Mouse (Mus musculus) cerebellum, adult 2 months (tissue): ENCODE measurements around the gene Plac9a. TPM values are rescaled to one million over a fixed set of nuclear protein-coding genes. Genes with fewer than 3 reads are reported as not detected.
"Not testable (repeated sequence)": the region's sequence is repeated elsewhere in the genome, so short reads cannot be mapped to it uniquely, and the experiment has no call there.

Experiments used
- DNase-seq, 2 experiments: peaks; one replicate each; pipeline ENCODE4 v3.0.0; 2021
- H3K27ac ChIP-seq: fragments of 200-500 bp; 2 replicates; pipeline ENCODE4 v1.5.1; 2012; ENCODE audit warnings: low read length, control low read depth, inconsistent platforms; ENCODE audit not compliant: insufficient read depth
- H3K27me3 ChIP-seq: fragments of 200-500 bp; 2 replicates; pipeline ENCODE4 v1.6.1; 2012; ENCODE audit warnings: inconsistent platforms, mild to moderate bottlenecking, low read length, moderate library complexity; ENCODE audit not compliant: control insufficient read depth, insufficient read depth
- H3K4me1 ChIP-seq: fragments of 200-500 bp; 2 replicates; pipeline ENCODE4 v1.6.1; 2011; ENCODE audit warnings: low read length; ENCODE audit not compliant: control insufficient read depth, insufficient read depth
- H3K4me3 ChIP-seq: fragments of 200-500 bp; replicated peaks from 2 replicates; pipeline ENCODE3; 2011; ENCODE audit warnings: mild to moderate bottlenecking, low read depth, low read length, control low read depth; ENCODE audit not compliant: insufficient read depth
- WGBS: fragments of 180-500 bp; shearing (Covaris S2); methylation state at CpG from one replicate; pipeline ENCODE4 v1.1.7; 2018; 5-methylcytosine and 5-hydroxymethylcytosine counted together
- polyA plus RNA-seq: library from polyadenylated mRNA; depleted of rRNA; stranded (reverse); fragments of >200 nt; gene quantifications from 2 replicates; pipeline ENCODE4 v1.2.3, GENCODE M21; 2012; rRNA removed

Gene Plac9a
- 0.27 TPM in 1 of 2 replicates, not detected in the other for polyA plus RNA-seq

DNA sequence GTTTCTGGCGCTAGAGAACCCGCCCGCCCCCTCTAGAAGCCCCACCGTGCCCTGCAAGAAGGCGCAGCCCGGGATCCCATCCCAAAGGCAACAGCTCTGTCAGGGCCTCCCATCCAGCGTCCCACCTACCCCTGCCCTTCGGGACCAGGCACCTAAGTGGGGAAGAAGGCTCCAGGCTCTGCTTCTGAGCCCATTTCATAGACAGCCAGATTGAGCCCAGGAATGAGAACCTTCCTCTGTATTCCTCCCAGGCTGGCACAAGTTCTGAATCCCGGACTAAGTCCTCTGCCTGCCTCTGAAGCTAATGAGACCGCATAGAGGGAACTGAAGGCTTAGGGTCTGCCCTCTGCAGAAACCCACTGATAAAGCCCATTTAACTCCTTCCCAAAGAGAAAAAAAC is at the start of gene Plac9a:
Gene Plac9a, minus strand, starts transcription at position 101 of the 400 bp plus-strand sequence.
- no CpG with 5 or more reads among the region's 10 CpGs for WGBS
- H3K4me1 ChIP-seq: not testable (repeated sequence)

DNA sequence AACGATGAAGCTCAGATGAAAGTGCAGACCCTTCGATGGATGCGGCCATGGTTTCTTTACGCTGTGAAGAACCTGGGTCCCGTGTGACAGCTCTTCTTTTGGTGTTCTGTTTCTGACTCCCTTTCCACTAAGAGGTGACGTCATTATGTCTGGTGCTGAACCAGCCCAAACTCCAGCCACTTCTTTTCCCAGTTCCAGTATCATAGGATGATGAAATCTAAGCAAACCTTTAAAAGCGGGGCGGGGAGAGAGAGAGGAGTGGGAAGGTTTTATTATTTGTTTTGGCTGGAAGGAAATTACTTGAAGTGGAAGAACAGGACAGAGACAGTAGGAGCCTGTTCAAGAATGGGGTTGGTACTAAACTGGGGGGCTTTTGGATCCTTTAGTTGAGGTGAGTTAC is 35.1 kb upstream of the Plac9a start, which contains the start of gene Cphx1:
Gene Cphx1, plus strand, starts transcription at position 301 of the 400 bp plus-strand sequence.
- H3K27ac ChIP-seq, DNase-seq, H3K4me3 ChIP-seq, H3K27me3 ChIP-seq, H3K4me1 ChIP-seq: not testable (repeated sequence)
- WGBS: no CpG with 5 or more reads among the region's 8 CpGs

More for the DNA sequence above, at the start of gene Plac9a:
- H3K4me3 ChIP-seq, H3K27ac ChIP-seq, H3K27me3 ChIP-seq, DNase-seq: not testable (repeated sequence)

DNA sequence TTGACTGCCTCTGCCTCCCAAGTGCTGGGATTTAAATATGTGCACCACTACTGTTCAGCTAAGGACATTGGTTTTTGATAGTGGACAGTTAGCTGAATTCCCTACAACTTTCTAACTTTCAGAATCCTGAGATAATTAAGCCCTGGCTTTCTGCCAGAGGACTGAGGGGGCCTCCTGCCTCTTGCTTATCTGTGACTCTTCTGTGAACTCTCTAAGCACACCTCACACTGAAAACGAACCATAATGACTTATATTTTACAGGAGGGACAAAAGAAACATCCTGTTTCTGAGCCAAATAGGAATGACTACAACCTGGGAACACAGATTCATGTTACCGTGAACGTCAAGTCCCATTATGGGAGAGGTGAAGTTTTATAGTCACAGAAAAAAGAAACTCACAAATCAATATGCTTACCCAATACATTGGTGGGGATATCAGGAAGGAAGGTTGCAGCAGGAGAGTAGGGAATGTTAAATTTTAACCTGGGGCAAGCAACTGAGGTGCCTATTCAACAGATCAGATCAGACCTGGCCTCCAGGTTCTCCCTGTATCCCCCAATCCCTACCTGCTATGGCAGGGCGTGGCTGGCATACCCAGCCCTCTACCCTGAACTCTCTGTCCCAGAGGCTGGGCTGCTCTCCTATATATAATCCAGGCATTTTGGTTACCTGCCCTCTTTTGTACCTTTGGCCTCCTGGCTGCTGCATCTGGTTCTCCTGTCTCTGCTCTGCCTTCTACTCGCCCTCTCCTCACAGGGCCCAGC is 34.1 kb upstream of the Plac9a start:
- no CpG with 5 or more reads among the region's 5 CpGs for WGBS

DNA sequence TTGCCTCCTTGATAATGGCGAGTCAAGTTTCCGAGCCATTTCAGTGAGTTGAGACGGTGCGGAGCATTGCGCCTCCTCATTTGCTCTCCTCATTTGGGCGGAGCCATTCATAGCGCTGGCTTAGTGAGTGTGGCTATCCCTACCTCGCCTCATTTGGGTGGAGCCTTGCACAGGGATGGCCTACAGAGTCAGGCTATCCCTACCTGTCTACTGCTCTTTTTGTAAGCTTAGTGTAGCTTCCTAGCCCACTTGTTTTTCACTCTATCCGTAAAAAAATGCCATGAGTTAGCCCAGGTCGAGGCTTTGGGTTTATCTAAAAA is 24.6 kb upstream of the Plac9a start, which contains the start of gene Tmem254a:
Gene Tmem254a, minus strand, starts transcription at position 111 of the 320 bp plus-strand sequence.
- H3K27ac ChIP-seq: not testable (repeated sequence)

More for the DNA sequence above, 34.1 kb upstream of the Plac9a start:
- H3K4me1 ChIP-seq, H3K4me3 ChIP-seq, DNase-seq, H3K27ac ChIP-seq, H3K27me3 ChIP-seq: not testable (repeated sequence)

DNA sequence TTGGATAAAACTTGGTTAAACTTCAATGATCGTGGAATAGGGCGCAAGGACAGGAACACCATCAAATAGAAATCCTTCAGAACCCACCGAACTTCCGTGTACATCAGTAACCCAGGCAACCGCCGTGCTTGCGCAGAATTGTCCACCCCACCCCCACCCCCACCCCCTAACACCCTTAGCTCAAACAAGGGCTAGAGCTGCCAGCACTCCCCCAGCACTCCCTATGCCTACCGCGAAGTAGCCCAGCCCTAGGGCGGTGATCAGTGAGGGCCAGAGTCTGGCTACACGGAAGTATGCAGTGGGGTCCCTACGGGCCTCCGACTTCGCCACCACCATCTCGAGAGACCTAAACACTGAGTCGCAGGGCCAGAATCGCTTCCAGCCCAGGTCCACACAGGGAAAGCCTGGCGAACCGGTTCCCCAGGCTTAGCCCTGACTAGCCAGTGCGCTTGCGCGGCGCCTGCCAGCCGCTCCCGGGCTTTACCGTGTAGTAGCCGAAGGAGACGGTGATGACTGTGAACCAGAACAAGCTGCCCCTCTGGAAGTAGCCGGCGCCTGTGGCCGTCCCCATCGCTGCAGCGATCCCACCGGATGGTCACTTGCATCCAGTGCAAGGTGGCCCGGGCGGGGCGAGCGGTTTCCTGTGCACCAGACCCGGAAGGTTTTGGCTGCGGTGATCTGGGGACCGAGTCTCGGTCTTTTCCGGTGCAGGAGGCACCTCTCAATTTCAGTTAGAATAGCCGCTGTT is 24.1 kb upstream of the Plac9a start:
- no CpG with 5 or more reads among the region's 44 CpGs for WGBS
- H3K4me1 ChIP-seq, H3K27ac ChIP-seq, H3K4me3 ChIP-seq, DNase-seq, H3K27me3 ChIP-seq: not testable (repeated sequence)

More for the DNA sequence above, 24.6 kb upstream of the Plac9a start, which contains the start of gene Tmem254a:
- H3K4me1 ChIP-seq, H3K4me3 ChIP-seq, DNase-seq, H3K27me3 ChIP-seq: not testable (repeated sequence)
- no CpG with 5 or more reads among the region's 10 CpGs for WGBS

DNA sequence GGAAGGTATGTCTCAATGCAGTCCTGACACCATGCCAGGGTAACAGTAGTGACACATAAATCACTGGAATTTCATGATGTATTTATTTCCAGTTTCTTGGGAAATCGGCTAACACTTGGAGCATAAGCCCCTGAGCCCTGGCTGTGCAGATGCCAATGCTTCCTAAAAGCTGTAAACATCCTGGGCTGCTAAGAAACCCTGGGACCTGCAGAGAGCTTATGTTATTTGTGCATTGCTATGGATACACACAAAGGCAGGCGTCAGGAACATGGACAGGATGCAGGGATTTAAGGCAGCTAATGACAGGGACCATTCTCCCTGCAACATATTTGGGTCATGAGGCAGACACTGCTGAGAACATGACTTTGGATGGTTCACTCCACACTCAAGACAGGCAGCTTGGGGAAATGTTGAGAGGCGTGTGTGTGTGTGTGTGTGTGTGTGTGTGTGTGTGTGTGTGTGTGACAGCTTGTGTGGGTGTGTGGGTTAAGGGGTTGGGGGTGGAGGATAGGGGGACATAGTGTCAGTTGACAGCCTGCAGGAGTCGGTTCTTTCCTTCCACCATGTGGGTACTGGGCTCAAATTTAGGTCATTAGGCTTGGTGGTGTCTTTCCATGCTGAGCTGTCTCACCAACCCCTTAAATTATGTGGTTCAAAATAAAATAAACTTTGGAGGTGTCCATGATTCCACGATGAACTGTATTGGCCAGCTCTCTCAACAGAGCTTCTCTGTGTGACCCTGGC is 15.7 kb upstream of the Plac9a start:
- no CpG with 5 or more reads among the region's 5 CpGs for WGBS
- not testable (repeated sequence) for H3K4me1 ChIP-seq, H3K4me3 ChIP-seq, H3K27me3 ChIP-seq, DNase-seq, H3K27ac ChIP-seq

DNA sequence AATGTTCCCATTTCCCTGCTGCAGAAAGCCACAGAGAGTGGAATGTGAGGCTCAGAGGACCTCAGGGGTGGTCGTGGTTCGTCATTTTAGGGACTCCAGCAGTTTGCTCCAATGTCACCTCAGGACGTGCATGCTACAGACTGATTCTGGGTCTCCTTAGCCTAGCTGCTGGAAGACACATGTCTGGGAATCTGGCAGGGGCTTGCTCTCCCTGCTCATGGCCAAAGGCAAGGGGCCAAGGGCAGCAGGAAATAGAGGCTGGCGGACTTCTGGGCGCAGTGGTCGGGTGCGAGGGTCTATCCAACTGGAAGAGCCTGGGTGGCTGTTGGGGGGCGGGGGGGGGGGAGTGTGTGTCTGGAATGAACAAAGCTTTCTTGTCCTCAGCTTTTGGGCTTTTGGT is 6.1 kb upstream of the Plac9a start:
- not testable (repeated sequence) for DNase-seq, H3K4me3 ChIP-seq, H3K4me1 ChIP-seq, H3K27ac ChIP-seq, H3K27me3 ChIP-seq
- no CpG with 5 or more reads among the region's 8 CpGs for WGBS

DNA sequence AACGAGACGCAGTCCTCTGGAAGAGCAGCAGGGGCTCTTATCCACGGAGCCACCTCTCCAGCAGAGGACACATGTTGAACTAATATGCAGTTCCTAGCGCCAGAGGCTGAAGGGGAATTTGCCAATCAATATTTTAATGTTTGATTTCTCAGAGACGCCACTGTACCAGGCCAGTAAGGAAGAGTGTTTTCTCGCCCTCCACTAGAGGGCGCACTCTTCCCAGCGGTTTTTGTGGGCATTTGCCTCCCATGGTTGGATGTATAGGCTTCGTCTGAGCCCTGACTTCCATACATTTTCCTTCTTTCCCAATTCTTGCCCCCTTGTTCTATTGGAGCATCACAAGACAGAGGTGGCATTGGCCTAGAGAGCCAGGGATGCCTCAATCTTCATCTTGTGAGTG is 4.4 kb upstream of the Plac9a start:
- H3K4me1 ChIP-seq, H3K4me3 ChIP-seq, DNase-seq, H3K27ac ChIP-seq, H3K27me3 ChIP-seq: not testable (repeated sequence)
- WGBS: no CpG with 5 or more reads among the region's 9 CpGs

DNA sequence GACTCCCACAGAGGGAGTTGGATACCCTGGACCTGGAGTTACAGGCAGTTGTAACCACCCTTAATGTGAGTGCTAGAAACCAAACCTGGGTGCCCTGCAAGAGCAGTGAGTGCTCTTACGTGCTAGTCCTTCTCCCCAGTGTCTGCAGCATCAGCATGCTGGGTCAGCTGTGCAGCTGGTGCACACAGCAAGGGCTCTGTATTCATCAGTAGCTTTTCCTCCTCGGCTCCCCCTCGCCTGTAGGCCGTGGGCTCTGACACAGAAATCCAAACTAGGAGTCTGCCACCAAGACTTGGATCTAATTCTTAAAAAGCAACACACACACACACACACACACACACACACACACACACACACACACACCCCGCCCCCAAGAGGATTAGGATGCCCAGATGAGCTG is 2.3 kb upstream of the Plac9a start:
- not testable (repeated sequence) for H3K27me3 ChIP-seq, H3K4me3 ChIP-seq, H3K27ac ChIP-seq, H3K4me1 ChIP-seq, DNase-seq
- 36% methylated on average over 1 of the region's 5 CpGs for WGBS

DNA sequence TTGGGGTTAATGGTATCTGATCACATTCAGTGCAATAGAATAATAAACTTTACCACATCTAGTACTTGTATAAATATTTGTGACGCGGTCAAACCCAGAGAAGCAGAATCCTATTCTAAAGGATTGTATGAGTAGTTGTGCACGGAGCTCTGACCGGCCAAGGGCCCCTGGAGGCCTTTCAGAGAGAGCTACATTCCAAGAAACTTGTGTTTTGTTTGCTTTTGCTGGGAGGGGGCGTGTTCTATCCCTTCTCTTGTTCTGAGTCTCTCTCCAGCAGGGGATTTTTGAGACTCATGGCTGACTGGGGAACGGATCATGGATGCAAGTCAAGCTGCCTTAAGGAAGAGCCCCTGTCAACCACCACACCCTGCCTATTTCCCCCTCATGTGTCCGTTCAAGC is 7.2 kb downstream of the Plac9a start:
- DNase-seq, H3K4me3 ChIP-seq, H3K27ac ChIP-seq, H3K27me3 ChIP-seq, H3K4me1 ChIP-seq: not testable (repeated sequence)
- no CpG with 5 or more reads among the region's 7 CpGs for WGBS

DNA sequence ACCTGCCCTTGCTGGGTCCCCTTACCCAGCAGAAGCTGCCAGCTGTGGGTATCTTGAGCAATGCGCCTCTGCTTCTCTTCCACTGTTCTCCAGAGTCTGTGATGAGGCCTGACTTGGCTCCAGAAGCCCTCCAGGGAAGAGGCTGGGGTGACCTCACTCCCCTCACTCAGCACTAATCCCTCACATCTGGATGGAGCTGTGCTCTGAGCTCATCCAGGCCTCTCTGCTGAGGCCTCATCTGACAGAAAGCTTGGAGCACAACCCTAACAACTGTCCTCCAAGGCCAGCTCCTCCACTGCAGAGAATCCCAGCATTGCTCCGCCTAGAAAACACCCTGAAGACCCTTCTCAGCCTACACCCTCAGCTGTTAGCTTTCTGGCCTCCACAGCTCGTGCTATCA is 8.3 kb downstream of the Plac9a start:
- not testable (repeated sequence) for H3K27ac ChIP-seq, H3K4me1 ChIP-seq, DNase-seq, H3K27me3 ChIP-seq, H3K4me3 ChIP-seq
- WGBS: no CpG with 5 or more reads among the region's 3 CpGs

DNA sequence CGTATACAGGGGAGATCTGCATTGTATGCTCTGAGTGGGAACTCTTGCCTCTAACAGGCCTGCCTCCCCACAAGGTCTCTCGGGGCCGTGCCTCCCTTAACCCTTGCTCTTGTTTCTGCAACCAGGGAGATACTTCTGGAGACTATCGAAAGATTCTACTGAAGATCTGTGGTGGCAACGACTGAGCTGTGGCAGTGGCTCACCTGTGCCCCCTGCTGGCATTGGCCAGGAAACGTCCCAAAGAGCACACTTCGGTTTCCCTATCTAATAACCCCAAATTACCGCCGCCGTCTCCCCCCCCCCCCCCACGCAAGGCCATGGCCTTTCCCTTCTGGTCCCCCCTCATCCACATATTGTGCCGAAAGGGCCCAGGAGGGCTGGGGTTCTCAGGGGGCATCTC is 17.0 kb downstream of the Plac9a start:
- not testable (repeated sequence) for H3K27me3 ChIP-seq, H3K27ac ChIP-seq, H3K4me3 ChIP-seq, DNase-seq, H3K4me1 ChIP-seq
- no CpG with 5 or more reads among the region's 12 CpGs for WGBS
